Mouse (Mus musculus): Measurements from ENCODE around the gene Tbc1d14.

- no peak for TF ChIP-seq CTCF (IDR thresholded peaks at IDR 0.05; ENCODE audit: control insufficient read depth, insufficient read depth, low read length)
- TF ChIP-seq POLR2A (IDR thresholded peaks at IDR 0.05; ENCODE audit: borderline replicate concordance, control insufficient read depth, low read depth, low read length): no peak
Observed at GRCm38 (mm10) chr5:36562791-36563445, 30.2 kb downstream of the Tbc1d14 start.

All from bone marrow, adult 2 months (tissue).